Mouse (Mus musculus): Measurements from ENCODE around the gene Tpm1.
A peak's percentile ranks its signal among the peaks of the same experiment; 100 is the strongest.

Gene Tpm1

DNA sequence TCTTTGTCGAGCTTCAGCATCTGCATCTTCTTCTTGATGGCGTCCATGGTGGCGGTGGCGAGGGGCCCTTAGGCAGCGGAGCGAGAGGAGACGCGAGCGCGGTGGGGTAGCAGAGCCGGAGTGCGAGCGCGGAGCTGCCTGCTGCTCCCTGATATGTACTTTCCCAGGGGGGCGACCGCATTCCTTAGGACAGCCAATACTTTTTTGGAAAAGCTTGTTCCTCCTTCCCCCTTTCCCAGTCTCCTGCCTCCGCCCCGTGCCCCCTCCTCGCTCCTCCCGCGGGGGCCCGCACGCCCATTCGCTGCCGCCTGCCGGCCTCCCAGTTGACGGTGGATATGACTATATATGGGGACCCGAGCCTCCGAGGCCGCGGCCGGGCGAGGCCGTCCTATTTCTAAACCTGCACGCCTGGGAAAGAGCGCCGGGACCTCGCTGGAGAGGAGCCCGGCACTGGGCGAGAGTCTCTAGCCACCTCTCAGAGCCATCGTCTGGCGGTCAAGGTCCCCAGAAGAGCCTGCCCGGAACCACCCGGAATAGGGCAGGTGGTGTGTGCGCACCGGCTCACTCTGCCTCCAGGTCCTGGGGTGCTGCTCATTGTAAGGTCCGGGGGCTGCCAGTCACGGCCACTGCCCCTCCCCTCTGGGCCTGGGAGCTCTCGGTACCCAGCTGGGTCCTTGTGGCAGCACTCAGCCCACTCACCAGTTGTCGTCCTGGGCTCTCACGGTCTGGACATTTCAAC lies at the start of gene Tpm1:
Gene Tpm1 (minus strand): TSS at position 321 of the 739 bp plus-strand sequence.
- peak; percentile 82 for DNase-seq (ENCODE audit: low spot score)

DNA sequence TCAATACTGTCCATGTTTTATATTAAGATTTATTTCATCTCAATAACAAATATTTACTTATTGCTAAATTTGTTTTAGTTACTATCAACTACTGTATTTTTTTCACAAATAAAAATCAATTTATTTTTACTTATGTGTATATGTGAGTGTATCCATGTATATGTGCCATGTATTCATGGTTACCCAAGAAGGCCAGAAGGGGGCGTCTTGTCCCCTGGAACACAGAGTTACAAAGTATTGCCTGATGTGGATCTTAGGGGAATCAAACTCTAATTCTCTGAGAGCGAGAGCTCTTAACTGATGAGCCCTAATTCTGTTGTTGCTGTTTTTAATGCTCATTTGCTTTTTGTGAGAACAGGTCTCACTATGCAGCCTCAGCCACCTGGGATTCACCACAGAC lies 45.2 kb upstream of the Tpm1 start:
- no peak for DNase-seq (ENCODE audit: low spot score)

DNA sequence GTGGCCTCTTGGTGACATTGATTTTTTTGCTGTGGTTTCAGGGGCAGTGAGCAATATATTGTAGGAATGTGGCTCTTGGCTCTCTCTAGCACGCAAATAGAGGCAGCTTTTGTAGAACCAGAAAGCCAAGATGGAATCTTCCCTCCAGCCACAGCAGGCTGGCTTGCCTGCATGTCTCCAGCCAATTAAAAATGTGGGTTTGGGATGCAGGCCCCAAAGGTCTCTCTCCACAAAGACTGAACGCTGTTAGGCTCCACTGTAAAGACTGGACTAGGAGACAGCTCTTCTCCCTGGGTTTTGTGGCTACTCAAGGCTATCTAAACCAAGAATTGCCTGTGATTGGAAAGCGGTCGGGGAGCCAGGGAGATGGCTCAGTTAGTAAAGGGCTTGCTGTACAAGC lies 43.0 kb upstream of the Tpm1 start:
- no peak for DNase-seq (ENCODE audit: low spot score)

DNA sequence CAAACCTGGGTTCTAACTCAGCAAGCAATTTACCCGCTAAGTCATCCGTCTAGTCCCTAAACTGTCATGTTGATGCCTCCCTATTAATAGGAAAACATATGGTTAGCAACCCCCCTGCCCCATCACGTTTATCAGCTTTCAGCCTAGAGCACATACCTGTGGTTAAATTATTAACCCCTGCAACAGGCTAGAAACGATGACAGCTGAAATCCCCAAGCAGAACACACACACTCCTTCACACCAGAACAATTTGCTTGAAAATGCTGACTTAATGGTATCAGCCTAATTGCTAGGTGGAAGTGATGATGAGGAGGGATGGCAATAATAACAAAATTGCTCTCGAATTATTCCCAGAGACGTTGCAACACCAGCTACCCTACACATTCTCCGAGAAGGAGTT lies 42.4 kb upstream of the Tpm1 start:
- DNase-seq (ENCODE audit: low spot score): no peak

DNA sequence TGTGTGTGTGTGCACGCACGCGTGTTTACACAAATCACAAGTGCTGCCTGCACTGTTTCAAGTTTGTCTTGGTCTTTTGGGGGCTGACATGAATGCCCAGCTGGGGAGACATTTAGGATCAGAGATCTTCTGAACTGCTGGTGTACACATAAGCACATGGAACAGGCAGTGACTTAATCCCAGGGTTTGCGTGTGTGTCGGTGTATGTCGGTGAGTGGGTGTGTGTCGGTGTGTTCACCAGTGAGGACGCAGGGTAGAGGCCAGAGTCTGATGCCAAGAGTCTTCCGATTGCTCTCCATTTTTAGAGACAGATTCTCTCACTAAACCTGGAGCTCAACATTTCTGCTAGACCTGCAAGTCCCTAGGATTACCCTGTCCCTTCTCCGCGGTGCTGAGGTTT lies 41.9 kb upstream of the Tpm1 start:
- DNase-seq (ENCODE audit: low spot score): no peak

DNA sequence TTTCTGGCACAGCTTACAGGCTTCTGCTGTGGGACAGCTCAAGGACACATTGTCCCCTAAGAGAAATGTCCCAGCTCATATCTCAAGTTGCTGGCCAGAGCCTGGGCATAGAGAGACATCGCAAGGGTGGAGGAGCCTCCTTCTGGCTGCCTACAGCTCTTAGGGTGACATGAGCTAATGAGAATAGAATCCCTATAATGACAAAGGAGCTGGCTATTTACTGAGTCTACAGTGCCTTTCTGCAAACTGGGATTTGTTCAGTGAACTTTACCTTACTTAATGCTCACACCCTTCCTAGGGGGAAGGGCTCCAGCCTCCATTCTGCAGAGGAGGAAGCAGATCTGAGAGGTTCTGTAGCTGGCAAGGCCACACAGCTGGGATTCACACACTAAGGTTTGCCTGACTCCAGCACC lies 41.4 kb upstream of the Tpm1 start:
- DNase-seq (ENCODE audit: low spot score): no peak

DNA sequence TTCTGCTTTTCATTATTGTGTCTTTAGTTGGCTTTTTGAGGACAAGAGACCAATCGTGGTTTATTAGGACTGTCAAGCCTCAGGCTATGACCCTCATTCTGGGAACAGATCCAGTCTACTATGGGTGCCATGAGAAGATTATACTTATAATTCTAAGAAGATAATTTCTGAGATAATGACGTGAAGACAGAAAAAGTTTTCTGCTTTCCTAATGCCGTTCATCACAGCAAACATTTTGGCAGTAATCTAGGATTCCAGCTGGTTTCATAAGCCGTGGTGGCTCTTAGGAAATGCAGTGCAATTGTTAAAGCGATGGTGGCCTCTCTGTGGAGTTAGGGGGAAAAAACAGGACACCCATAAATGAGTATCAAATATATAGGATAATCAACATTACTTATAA lies 40.0 kb upstream of the Tpm1 start:
- DNase-seq (ENCODE audit: low spot score): no peak

DNA sequence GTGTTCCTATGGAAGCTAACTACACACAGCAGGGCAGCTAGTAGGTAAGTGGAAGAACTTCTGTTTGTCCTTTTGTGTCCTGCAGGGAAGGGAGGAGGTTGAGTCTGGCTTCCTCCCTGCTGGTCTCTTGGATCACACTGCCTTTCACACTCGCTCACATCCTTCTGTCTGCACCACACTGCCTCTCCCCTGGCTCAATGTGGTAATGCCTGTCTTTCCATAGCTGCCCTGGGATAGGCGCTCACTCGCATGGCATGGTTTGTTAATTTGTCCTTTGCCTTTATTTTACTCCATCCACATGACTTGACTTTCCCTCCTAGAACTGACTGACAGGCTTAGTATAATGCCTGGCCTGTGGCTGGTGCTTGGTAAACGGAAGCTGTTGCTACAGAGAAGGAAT lies 34.6 kb upstream of the Tpm1 start:
- no peak for DNase-seq (ENCODE audit: low spot score)

DNA sequence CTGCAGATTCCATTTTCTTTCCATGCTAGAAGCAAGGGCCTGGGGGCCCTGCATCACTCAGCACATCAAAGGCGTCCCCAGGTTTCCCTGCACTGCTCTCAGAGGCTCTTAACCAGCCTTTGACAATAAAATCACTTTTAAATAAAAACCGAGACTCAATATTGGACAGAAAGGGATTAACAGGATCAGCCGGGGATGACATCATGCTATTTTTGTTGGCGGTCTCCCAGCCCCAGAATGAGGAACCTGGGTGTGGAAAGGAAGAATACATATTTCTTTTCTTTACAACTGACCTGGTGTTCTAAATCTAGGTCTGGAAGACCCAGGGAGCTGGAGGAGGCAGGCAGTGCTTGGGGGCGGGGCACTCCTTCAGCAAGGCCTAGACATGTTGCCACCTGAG lies 32.5 kb upstream of the Tpm1 start:
- DNase-seq (ENCODE audit: low spot score): no peak

DNA sequence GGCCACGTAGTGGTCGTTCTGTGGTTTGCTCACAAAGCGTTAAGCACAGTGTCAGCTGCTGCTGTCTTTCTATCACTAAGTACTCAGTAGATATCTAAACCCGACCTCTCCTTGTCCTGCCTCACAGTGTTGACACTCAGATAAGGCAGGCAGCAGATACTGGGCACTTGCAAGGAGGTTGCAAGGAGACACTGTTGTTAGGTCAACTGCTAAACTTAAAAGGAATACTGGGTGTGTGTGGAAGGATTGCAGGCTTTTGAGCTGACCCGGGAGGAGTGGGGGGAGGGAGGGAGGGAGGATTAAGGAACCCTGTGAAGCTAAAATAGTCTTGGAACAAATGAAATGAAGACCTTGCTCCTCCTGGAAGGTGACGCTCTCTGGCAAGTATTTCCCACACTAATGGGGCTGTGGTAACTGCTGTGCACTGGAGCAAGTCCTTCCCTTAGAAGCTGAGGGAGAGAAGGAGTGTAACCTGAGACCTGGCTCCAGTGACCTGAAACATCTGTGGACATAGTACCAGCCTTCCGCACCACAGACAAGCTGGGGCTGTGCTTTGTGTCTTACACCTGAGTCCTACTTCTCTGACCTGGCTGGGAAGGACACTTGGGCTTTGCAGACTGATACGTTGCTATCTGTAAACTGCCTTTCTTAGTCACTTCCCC lies 28.6 kb upstream of the Tpm1 start:
- no peak for DNase-seq (ENCODE audit: low spot score)

DNA sequence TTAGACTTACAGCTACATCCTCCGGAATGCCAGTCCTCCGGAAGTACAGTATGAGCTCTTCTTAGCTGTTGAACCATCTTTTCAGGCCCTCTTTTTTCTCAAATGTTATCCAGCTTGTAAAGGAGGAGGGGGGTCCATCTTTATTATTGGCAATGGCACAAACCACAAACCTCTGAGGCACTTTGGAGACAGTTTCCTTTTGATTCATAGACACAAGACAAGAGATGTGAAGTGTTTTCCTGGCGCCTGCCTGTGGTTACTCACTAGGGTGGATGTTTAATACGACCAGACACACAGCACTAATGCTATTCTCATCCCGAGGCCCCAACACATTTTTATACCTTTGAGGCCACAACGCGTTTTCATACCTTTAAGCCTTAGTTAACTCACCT lies 28.1 kb upstream of the Tpm1 start:
- no peak for DNase-seq (ENCODE audit: low spot score)

DNA sequence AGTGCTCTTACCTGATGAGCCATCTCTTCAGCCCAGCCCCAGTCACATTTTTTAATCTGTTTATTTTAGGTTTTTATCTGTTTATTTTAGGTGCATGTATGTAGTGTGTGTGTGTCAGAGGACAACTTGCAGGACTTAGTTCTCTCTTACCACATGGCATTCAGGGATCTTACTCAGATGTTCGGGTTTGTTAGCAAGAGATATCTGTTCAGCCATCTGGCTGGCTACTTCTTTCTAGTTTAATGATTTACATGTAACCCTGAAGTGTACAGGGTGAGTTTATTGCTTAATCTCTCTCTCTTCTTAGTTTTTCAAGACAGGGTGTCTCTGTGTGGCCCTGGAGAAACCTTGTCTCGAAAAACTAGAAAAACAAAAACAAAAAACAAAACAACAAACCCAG lies 23.0 kb upstream of the Tpm1 start:
- DNase-seq (ENCODE audit: low spot score): no peak

DNA sequence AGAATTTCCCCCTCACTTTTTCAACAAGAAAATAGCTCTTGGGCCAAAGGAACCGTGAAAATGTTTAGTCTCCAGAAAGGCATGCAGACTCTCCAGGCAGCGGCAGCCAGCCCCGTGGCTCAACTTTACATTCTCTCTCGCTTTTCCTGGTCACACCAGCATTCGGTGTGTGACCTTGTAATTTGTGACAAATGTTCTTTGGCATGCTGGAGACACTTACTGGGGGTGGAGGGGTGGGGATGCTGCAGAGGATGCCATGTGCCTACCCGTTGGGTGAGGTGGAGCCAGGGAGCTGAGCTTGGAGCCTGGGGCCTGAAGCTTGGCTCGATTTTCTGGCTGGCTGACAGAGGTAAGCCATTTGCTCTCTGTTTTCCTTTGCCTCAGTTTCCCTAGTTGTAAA lies 22.4 kb upstream of the Tpm1 start:
- no peak for DNase-seq (ENCODE audit: low spot score)

DNA sequence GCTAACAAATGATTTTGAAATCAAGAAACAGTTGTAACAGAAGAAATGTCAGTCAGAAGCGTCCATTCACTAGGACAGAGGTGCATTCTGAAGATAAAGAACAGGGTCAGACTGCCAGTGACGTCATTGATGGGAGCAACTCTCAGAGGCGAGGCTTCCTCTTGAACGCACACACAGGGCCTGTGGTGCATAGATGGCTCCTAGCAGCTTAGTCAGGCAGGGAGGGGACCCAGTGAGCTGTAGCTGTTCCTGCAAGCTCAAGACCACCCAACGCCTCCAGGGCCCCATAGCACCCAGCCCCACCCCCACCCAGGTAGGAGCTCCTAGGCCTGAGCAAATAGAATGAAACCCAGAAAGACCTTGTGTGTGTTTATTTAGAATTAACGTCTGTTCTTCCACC lies 21.9 kb upstream of the Tpm1 start:
- no peak for DNase-seq (ENCODE audit: low spot score)

DNA sequence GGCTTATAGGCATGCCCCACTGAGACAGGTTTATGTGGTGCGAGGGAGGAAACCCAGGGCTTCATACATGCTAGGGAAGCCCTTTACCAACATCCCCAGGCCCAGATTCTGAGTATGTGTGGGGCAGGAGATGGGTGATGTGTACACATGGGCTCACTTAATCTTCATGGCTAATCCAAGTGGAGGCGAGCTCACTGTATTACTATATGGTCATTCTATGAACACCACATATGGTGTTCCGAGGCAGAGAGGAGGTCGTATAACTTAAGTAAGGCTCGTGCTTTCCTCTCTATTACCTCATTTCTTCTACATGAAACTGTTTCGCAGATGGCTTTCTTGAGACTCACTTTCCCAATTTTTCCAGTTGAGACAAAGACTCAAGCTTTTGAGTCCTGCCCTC lies 17.4 kb upstream of the Tpm1 start:
- DNase-seq (ENCODE audit: low spot score): no peak

DNA sequence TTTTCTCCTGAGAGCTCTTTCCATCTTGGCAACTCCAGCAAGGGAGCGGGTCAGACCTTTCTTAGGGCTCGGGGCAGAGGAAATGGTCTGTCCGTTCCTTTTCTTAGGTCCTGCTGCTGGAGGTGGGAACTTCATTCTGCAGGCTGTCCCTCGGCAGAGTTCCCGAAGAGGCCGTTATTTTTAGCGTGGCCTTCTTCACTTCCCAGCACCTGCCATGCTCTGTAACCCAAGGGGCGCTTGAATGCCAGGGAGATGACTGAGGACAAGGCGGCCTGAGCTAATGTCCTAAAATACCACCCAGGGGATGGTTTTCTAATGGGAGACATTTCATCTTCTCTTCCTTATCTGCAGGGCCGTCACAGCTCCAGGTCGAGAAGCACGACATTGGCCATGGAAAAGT lies 10.5 kb upstream of the Tpm1 start:
- DNase-seq (ENCODE audit: low spot score): no peak

DNA sequence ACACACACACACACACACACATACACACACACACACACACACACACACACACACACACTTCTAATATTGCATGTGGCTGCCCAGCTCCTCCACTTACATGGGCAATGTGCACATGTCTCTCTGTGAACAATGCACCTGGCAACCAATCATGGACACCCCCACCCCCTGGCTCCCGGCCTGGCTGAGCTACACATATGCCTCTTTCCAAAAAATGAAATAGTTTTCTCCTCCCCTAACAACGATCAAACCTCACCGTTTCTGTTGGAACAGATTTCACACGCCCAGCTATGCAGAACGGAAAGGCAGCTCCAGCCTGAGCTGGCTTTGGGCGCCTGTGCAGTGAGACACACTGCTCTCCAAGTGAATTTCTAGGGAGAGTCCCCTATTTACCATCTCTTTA lies 9.2 kb upstream of the Tpm1 start:
- no peak for DNase-seq (ENCODE audit: low spot score)

DNA sequence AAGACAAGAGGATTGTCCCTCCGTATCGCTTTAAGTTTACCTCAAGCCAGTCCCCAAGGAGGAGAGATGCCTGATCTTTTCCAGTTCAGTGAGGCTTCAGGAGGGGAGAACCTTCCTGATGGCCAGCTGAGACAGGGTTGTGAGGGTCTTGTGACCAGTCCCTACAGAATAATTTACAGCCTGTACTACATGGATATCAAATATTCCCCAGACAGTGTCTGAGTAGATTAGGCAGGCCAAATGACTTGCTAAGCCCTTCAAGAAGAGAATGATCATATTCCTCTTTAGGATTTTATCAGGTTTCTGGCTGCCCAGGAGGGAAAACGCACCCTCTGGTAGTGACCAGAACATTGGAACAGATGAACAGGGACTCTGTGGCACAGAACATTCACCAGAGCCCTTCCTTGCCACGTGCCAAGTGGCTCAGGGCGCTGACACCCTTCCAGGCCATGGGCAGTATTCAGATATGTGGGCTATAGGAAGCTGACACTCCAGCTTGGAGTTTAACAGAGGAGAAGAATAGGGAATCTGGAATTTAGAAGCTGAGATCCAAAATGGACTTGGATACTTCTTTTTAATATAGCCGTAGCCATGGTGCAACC lies 1.6 kb upstream of the Tpm1 start:
- no peak for DNase-seq (ENCODE audit: low spot score)

DNA sequence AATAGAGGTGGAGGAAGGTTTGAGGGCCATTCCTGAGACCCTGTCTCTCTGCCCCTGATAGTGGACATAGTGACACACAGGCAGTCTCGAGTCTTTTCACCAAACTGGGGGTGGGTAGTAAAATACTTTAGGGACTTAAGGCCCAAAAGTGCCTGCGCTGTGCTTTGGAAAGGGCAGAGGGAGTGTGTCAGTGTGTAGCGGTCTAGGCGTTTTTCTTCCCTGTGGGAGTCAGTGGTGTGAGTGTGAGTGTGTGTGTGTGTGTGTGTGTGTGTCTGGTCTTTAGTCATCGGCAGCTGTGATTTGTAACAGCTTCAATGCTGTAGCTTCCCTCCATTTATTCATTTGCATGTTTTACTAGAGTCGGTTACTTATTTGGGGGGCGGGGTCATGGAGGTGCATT lies 630 bp upstream of the Tpm1 start:
- DNase-seq (ENCODE audit: low spot score): no peak

DNA sequence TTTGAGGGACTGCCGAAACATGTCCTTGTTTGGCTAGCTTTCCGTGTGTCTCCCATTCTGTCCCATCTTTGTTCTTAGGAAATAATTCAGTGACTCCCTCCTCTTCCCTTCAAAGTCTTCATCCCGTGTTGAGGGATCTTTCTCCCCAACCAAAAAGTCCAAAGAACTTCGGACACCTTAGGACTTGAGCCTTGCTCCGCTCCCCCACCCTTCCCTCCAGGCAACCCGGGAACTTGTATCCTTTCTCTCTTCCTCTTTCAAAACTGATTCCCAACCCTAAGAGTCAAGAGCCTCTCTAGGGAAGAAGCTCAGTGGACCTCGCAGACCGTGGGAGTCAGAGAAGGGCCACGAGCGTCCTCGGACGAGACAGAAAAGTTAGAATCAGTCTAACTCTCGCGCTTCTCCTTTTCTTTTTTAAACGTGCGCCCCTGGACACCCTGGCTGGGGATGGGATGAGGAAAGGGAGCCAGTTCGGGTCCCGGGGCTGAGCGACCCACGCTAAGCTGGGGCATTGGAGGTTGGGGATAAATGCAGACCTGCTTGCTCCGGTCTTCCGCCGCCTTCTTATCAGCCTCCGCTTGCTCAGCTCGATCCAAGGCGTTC lies 622 bp downstream of the Tpm1 start:
- DNase-seq (ENCODE audit: low spot score): no peak

DNA sequence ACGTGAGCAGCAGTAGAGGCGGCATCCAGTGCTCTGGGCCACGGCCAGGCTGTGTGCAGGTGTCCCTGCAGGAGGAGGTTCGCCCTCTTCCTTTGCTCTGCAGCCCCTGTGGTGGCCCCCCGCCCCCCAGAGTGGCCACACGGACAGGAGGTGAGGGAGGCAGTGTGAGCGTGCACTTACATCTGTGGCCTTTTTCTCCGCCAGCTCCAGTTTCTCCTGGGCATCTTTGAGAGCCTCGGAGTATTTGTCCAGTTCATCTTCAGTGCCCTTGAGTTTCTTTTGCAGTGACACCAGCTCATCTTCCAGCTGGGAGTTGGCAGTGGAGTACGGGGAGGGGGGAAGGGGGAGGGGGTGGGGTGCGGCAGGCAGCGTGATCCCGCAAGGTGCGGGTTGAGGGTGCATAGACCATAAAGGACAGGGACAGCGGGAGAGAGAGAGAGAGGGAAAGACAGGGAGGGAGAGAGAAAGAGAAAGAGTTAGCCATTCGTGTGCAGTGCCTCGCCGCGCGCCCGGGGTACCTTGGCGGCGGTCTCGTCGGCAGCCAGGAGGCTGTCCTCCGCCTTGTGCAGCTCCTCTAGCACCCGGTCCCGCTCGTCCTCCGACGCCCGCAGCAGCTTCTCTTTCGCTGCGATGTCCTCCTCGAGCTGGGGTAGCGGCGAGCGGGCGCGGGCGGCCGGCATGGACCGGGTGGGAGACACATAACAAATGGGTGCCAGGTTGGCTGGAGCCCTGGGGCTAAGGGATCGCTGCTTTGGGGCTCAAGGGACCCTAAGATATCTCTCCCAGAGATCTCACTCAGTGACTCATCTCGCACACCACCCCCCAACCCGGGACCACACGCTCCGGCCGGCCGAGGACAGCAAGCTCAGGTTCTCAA lies 1.4 kb downstream of the Tpm1 start:
- DNase-seq (ENCODE audit: low spot score): peak; percentile 56

DNA sequence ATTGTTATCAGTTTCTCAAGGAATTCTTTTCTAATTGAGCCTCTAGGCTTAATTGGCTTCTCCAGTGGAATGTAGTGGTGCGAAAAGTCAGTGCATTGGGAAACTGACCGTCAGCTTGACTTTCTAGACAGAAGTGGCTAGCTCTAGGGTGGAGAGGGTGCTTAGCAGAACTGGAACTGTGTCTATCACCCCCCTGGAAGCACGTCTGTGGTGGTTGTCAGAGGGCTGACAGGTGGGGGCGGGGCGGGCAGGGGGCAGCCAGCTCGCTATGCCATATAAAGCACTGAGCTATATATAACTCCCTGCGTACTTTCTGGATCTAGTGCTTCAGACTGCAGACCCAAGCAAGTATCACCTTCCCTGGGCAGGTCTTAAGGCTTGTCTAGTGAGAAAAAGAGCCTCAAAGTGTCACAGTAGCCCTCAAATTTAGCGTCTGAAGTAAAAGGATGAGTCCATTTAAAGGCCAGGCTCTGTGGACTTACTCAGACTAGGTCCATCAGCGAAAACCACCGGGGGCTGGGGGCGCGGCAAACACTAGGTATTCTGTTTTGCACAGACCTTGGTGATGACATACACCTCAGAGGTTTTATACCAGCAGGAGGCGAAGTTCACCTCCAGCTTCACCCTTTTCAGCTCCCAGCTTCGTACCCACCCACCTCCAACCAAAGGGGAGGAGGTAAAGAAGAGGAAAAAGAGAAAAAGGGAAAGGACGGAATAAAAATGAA lies 2.2 kb downstream of the Tpm1 start:
- DNase-seq (ENCODE audit: low spot score): peak; percentile 54
